Mouse (Mus musculus) c-Kit-positive CD71-negative TER-119-negative erythroid progenitor cells, embryonic 14.5 days (primary cell): ENCODE data around the gene Dnajb12.
A peak's percentile ranks its signal among the peaks of the same experiment; 100 is the strongest.

Source experiments
- DNase-seq: peaks from one replicate; pipeline ENCODE4 v3.0.0-alpha.2; 2013; ENCODE audit warnings: low read depth

Dnajb12 gene

DNA sequence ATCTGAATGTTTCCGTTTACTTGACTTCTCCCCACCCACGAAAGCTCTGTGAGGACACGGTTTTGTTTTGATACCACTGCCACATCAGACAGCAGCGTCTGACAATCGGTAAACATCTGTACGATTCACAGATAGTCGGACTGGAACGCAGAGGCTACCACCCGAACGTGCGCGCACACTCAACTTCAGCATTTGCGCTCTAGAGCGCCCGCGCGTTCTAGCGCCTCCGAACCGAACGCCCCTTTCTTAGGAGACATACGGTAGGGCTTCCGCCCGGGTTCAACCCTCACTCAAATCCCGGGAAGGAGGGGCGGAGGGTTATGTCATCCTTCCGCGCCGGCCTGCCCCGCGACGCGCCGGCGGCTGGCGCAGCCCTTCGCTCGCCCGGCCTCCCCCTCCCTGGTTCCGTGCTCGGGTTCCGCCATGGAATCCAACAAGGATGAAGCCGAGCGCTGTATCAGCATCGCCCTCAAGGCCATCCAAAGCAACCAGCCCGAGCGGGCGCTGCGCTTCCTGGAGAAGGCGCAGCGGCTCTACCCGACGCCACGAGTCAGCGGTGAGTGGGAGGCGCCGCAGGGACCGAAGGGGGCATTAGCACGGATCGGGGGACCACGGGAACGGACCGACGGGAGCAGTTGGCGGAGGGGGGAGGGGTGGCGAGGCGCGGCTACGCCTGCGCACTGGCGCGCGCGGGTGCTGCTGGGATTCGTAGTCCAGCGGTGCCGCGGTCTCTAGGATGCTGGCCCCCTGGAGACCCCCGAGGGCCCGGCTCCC lies at the start of gene Dnajb12:
Dnajb12 (plus strand) TSS at position 302 of the 774 bp plus-strand sequence.
- DNase-seq, result peak; percentile 92

DNA sequence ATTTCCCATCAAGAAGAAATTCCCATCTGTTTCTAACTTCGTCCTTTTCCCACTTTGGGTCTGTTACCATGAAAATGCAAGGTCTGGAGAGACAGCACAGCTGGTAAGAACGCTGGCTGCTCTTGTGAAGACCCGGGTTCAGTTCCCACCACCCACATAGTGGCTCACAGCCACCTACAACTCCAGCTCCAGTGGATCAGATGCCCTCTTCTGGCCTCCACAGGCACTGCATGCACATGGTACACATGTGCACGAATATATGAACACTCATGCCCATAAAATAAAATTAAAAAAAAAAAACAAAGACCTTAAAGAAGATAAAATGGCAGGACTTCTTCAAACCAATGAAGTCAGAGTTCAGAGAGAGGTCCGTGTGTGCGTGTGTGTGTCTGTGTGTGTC lies 49.5 kb upstream of the Dnajb12 start:
- no peak for DNase-seq

DNA sequence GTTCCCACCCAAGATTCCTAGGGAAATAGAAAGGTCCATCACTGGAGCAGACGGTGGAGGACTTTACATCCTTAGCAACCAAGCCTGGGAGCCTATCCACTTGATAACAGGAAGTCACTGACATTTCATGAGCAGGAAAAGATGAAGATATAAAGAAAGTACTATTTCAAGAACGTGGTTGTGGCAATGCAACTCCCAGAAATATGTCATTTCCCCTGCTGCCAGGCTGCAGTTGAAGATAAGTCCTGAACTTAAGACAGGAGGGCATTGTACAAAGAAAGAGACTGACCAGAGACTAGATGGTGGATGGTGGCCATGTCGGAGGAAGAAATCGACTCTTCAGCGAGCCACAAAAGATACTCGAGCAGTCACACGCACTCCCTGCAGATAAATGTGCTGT lies 47.4 kb upstream of the Dnajb12 start:
- DNase-seq, result no peak

DNA sequence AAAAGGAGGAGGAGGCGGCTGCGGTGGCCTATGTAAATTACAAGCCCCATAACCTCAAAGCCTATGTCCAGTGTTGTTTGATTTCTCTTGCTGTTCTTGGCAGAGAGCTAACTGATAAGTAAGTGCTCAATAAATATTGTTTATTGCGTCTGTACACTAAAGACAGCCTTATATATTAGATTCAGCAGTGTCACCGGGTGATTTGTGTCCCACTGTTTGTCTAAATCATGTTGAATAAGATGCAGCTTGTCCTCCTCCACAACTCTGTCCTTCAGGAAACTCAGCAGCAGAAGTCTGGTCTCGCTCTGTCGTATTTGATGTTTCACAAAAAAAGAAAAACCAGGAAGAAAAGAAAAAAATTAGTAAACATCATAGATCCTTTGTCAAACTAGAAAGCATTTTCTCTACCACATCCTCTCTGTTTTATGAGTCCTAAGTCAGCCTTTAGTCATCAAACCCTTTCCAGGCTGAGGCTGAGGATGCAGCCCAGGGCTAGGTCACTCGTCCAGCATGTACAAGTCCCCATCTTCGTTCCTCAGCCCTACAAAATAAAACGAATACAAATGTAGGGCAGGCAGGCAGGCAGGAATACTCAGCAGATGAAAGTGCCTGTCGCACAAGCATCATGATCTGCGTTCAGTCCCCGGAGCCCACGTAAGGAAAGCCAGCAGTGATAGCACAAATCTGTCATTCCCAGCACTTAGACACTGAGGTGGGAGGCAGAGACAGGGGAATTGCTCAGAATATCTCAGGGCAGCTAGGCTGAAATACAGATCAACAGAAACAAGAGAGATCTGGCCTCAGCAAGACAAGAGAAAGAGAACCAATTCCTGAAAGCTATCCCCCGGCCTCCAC lies 43.8 kb upstream of the Dnajb12 start:
- no peak for DNase-seq

DNA sequence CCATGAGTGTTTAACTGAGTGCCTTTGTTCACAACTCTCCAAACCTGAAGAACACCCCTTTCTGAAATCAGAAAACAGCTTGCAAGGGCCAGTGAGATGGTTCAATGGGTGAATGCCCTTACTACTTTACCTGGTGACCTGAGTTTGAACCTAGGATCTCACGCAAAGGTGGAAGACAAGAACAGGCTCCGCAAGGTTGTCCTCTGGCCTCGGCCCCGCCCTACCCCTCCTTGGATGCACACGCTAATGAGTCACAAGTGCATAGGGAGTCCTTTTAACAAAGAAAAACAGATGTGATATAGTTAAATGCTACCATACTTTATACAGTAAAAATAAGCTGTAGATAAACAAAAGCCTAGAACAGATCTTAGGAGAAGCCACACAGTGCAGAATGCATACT lies 41.9 kb upstream of the Dnajb12 start:
- no peak for DNase-seq

DNA sequence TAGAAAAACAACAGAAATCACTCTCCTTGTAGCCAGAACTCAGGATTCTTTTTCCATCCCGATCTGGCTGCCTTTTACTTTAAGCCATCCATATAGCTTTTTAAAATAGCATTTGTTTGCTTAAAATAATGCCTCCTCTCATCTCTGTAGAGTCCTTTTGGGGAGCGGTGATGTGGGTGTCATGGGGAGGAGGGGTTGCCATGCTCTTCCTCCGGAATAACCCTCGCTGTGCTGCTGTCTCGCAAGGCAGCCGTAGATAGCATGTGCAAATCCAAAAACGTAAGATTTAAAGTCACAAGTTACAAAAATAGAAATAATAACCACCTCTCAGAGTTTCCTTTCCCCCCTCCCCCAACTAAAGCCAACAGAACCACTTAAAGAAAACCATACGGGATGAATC lies 37.9 kb upstream of the Dnajb12 start:
- no peak for DNase-seq

DNA sequence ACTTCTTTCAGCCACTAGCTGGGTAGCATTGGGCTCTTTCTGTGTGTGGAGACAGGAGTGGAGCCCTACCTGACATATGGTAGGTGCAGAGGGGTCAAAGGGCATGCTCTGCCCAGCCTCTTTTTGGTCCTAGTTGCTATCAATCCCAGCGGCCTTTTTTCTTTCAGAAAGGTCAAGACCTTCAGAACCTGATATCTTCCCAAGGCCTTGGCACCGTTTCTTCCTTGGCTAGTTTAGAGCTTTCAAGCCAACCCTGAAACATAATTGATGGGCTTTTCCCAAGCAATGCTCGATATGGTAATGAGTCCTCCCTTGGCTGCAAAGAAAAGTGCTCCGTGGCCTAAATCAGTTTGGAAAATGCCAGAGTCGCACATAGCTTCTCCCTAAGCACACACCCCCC lies 36.2 kb upstream of the Dnajb12 start:
- no peak for DNase-seq

DNA sequence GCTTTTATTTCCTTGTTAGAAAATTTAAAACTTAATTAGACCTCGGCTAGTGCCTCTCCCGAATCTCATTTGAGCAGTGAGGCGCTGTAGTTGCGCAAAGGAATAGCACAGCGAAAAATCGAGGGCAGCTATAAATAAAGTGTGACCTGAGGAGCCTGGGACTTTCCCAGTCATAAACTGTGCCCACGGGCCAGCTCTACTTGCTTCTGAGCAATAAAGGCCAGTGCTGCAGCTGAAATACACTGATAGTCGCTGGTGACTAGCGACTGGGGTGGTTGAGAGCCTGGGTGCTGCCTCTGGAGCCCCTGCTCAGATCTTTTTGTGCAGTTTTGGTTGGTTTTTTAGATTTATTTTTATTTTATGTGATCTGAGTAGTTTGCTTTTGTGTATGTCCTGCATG lies 34.7 kb upstream of the Dnajb12 start:
- no peak for DNase-seq

DNA sequence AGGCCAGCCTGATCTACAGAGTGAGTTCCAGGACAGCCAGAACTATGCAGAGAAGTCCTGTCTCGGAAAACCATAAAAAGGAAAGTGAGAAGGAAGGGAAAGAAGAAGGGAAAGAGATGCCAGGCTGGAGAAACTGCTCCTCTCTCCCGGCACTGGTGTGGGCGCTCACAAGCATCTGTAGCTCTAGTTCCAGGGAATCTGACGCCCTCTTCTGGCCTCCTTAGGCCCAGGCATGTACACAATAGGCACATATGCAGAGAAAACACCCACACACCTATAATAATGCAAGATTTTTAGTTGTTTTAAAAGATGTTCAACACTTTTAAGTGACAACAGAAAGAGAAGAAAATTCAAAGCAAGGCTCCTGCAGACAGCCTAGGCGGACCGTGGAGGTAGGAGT lies 32.9 kb upstream of the Dnajb12 start:
- DNase-seq, result no peak

DNA sequence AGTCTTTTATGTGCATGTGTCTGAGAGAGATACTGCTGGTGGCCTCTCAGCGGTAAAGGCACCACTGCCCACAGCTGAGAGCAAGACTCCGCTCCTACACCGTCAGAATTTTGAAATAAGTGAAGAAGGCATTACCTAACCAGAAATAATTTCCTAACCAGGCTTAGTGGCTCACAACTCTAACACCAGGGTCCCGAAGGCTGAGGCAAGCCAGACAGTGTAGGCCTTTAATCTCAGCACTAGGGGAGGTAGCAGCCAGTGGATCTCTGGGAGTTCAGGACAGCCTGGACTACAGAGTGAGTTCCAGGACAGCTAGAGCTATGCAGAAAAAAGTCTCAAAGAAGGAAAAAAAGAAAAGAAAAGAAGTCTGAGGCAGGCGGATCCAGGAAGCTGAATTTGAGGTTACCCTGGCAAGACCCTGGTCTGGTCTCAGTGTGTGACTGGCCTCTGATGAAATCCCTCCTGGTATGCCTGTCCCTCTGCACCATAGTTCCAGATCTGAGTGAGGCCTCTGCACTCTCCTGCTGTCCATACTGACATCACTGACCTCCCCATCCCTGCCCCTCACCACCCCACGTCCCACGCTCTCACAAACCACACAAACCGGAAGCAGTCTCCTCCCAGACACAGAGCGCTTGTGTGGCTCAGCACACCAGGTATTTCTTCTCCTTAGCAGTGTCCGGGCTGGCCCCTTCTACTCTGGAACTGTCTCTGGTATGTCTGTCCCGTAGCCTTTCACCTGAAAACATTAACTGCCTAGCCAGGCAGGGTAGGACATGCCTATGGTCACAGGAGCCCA lies 31.1 kb upstream of the Dnajb12 start:
- DNase-seq, result no peak

DNA sequence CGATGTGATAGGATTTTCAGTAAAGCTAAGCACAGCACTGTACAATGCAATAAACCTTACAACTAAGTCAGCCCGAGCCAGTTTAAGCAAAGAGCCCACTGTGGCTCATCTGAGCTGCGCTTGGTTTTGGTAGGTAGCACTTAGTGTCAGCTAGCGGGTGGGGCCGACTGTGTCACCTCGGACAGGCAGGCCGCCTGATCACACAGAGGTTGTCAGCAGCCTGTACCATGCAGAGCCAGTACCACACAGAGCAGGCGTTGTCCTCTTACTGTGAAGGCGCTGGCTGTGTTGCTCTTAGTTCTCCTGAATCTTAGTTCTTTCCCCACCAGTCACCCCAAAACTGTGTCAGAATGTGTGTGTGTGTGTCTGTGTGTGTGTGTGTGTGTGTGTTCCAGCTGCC lies 30.4 kb upstream of the Dnajb12 start:
- DNase-seq, result no peak

DNA sequence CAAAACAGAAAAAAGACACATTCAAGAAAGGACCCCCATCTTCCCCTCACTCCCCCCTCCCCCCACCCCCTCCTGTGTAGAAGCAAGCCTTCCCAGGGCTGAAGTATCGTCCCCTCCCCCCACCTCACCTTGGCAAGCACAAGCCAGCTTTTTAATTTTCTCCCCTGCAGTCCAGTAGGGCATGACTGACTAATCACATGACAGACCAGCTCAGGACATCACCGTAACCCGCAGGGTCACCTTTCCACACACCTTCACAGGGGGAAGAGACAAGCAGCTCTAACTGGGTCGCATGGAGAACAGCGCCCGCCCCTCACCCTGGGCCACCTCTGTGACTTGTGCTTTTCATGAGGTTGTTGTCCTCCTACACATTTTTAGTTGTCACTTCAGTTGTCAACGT lies 30.0 kb upstream of the Dnajb12 start:
- DNase-seq, result no peak

DNA sequence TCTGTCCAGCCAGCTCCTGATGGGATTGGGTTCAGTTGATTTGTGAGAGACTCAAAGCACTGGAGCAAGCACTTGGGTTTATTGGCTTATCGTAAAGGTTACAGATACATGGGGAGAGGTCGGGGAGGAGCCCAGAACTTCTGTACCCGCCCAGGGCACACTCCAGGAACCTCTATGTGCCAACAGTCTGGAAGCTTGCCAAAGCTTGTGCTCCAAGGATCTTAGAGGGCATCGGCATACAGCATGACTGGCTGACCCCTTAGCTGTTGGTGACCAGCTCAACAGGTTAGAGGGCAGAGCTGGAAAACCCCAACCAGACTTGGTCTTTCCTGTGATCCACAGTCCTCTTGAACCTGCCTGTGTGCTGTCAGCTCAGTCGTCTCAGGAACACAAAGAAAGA lies 22.2 kb upstream of the Dnajb12 start:
- no peak for DNase-seq

DNA sequence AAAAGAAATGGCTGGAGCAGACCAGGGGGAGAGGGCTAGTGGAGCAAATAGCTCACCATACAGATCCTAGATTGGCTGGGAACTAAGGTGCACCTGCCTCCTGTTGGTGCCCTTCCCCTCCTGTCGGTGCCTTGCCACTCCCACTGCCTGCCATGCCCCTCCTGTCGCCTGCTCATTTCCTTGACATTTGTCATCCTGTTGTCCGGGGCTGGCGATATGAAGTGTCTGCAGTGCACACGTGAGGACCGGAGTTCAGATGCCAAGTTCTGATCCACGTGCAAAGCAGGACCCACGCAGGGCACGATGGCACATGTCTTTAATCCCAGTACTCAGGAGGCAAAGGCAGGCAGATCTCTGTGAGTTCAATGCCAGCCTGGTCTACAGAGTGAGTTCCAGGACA lies 18.7 kb upstream of the Dnajb12 start:
- no peak for DNase-seq

DNA sequence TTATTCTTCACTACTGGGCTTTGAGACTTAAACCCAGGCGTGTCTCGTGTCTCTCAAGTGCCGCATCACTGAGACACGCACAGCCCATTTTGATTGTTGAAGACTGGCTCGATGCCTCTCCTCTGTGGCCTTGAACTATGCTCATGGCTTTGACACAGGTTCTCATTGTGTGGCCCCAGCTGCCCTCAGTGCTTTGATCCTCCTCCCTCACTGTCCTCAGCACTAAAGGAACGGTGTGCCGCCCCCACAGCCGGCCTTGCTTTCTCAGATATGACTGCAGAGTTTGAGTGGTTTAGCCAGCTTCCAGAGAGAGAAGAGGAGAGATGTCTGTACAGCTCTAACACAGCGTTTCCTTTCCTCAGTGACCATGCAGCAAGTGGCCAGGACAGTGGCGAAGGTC lies 18.2 kb upstream of the Dnajb12 start:
- no peak for DNase-seq

DNA sequence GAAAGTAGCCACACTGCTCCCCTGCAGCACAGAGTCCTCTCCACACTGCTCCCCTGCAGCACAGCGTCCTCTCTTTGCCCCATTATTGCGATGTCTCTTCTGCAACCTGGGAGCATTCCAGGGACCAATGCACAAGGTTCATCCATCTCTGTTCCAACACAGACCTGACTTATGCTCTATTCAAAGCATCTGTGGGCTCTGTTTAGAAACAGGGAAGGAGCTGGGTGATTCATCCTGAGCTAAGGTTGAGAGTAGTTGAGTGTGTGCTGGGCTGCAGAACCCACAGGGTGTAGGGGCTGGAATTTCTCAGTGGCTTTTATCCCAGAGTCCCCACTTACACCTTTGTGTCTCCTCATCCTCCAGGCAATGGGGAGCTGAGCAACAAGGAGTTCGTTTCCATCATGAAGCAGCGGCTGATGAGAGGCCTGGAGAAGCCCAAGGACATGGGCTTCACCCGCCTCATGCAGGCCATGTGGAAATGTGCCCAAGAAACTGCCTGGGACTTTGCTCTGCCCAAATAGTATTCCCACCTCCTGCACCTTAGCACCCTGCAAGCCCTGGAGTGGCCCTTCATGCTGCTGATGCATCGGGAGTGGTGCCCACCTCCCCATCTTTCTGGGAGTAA lies 16.4 kb upstream of the Dnajb12 start:
- no peak for DNase-seq

DNA sequence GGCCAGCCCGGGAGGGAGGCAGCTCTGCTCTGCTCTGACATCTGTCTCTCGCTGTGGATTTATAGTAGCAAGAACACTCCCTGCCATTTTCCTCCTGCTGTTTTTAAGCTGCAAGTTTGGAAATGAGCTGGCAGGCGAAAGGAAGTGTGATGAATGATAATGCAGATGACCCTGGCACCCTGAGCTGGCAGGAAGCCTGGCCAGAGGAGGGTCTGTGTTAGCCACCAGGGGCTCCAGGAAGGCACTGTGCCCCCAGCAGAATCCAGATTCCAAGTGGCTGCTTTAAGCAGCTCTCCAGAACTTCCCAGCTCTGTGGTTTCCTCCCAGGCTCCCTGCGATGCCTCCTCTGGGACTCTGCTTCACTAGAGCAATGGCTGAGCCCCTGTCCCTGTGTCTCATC lies 15.7 kb upstream of the Dnajb12 start:
- no peak for DNase-seq

DNA sequence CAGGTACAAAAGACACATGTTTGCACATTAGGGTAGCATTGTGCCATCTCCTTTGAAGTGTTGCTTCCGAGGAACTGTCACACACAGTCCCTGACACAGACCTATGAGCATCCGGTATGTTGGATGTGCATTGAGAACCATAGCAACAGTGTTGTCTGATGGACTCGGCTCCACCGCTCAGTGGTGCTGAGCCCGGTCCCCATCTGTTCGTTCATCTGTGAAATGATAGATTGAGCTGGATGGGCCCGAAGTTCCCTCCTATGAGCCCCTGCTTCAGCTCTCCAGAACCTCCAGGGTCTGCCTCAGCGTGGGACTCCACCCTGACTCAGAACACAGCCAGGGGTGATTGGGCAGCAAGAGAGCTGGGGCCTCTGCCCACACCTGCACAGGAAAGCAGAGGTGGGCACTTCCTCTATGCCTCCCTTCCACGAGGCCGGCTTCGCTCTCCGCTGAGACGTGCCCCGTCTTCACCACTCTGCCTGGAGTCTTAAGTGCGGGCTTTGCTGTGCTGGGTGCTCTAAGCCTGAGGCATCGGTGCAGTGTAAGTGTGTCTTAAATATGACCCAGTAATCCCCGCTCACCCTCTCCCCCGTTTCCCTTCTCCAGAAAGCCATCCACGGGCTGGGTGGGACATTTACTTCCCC lies 15.0 kb upstream of the Dnajb12 start:
- no peak for DNase-seq

DNA sequence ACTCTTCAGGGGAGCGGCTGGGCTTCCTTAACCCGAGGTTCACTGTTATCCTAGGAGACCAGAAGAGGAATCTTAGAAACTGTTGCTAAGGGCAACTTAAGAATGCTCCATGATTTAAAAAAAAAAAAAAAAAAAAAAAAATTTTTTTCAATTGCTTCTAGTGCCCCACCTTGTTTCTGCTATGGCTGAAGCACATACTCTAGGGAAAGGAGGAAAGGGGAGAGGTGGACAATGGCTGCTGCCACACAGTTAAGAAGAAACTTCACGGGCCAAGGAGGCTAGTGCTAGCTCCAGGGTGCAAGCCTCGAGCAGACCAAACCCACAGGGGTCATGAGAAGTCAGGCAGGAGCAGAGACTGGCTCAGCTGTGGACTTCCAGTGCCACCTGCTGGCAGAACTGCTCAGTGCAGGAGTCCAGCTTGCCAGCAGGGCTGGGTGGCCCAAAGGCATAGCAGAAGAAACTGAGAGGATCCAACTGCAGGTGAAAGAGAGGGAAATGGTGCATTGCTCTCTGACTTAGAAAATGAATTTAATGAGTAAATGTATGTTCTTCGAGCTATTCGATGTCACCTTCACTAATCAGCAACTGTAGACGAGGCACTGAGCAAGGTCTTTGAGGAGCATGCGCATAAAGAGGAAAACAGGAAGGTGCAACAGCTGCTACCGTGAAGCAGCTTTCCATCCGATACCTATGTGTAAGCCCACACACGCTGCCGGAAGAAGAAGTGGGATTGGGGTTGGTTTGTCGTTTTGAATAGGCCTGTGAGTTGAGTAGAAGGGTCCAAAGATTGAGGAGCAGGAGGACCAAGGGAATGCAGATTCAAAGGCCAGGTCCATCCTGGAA lies 14.3 kb upstream of the Dnajb12 start:
- peak; percentile 79 for DNase-seq

DNA sequence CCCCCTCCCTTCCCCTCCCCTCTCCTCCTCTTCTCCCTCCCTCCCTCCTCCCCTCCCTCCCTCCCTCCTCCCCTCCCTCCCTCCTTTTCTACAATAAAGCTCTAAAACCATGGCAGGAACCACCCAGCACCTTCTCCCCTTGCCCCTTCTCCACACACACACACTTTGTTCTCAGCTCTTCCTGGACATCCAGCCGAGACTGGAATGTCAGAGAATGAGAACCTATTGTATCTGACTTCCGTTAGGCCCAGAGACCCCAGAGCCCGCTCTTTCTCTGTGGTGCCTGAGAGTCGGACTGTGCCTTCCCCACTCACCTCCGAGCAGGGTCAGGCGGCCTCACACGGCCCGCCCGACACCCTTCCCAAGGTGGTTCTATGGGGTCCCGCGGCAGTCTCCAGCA lies 11.1 kb upstream of the Dnajb12 start:
- no peak for DNase-seq

DNA sequence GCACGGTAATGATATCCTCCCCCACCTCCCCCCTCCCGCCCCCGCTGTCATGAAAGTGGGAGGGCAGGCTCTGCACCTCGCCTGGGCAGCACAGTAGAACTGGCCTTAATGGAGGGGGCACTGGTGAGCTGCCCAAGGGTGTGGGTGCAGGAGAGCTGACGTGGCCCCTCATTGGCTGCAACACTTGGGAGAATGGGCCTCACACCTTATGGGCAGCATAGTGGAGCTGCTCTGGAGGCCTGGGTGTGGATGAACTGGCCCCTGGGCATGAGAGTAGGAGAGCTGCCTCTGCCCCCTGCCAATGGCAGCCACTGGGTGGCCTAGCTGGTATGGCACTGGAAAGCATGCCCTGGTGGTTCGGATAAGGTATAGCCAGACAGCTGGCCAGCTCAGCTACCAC lies 9.3 kb upstream of the Dnajb12 start:
- no peak for DNase-seq
